Comparison of ENCODE assay signal across 20 mouse cellular contexts in the genomic region with DNA sequence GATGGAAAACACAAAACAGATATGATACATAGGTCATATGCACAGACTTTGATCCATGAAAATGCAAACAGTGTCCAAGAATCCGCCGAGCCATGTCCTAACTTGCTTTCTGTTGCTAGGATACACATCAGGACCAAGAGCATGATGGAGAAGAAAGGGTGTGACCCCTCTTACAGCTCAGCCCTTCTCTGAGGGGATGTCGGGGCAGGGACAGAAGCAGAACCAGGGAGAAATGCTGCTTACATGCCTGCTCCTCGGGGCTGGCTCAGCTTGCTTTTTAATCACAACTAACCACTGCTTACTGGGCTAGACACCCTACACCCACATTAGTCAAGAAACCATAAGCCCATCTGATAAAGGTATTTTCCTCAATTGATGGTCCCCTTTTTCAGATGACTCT. TPM values are rescaled to one million over a fixed set of nuclear protein-coding genes. Genes with fewer than 3 reads are reported as not detected.
DNase-seq lines count a peak whose midpoint lies in the region; ATAC-seq and TF ChIP-seq lines count a peak whose summit lies in the region.
"Had no signal": no experiment of that assay in that cellular context is flagged by ENCODE, and none has a peak within 500 bp of the region (broad histone marks: within the 10 kb centered on the region; RNA-seq: fewer than 3 reads in every experiment).

No protein-coding gene starts in this region.

- H3K27me3 ChIP-seq in heart, embryonic 10.5 days (ENCODE audit: insufficient read depth, poor library complexity, severe bottlenecking): no peaks in the 10 kb centered on the region
- H3K27me3 ChIP-seq: embryonic facial prominence, embryonic 12.5 days; forebrain, embryonic 12.5 days had no signal

- H3K27ac ChIP-seq in heart, embryonic 10.5 days: no peak overlapping the region
- H3K27ac ChIP-seq: embryonic facial prominence, embryonic 10.5 days; embryonic facial prominence, embryonic 12.5 days; forebrain, embryonic 10.5 days; forebrain, embryonic 12.5 days had no signal

- no peaks in the 10 kb centered on the region for H3K4me1 ChIP-seq in heart, embryonic 10.5 days
- H3K4me1 ChIP-seq: embryonic facial prominence, embryonic 10.5 days; embryonic facial prominence, embryonic 12.5 days had no signal

- no peak for TF ChIP-seq CTCF in brain, embryonic 14.5 days (IDR thresholded peaks at IDR 0.05; ENCODE audit: borderline replicate concordance, extremely low read depth, insufficient read depth, insufficient read length)

- WGBS in heart, embryonic 10.5 days: 92% methylated on average over 4 of the region's 4 CpGs

- TF ChIP-seq POLR2A in brain, embryonic 14.5 days (IDR thresholded peaks at IDR 0.05; ENCODE audit: borderline replicate concordance, extremely low read depth, insufficient read depth, insufficient read length, poor library complexity, severe bottlenecking): no peak

- H3K9me3 ChIP-seq in heart, embryonic 10.5 days: no peaks in the 10 kb centered on the region
- H3K9me3 ChIP-seq: embryonic facial prominence, embryonic 10.5 days; embryonic facial prominence, embryonic 12.5 days; forebrain, embryonic 10.5 days; forebrain, embryonic 12.5 days had no signal

- ATAC-seq in erythroblast, adult 5-6 weeks (replicated peaks; ENCODE audit: low FRiP score, poor library complexity, severe bottlenecking): 0 out of 2 replicates have a peak, but pooled peaks have one; percentile 24
- ATAC-seq: forebrain, embryonic 14.5 days; forebrain, embryonic 16.5 days had no signal

- DNase-seq in heart, embryonic 10.5 days (ENCODE audit: low spot score): peak; percentile 67
- DNase-seq in heart, adult 8-10 months (ENCODE audit: low spot score): no peak
- DNase-seq in brain, embryonic 14.5 days (ENCODE audit: low read depth): peak; percentile 30
- DNase-seq in layer of hippocampus, postnatal 14 days (ENCODE audit: low spot score in 2 of 2): no peak
- DNase-seq: adrenal gland, adult 2 months; adrenal gland, postnatal 10 days; adrenal gland, postnatal 25 days; cerebellum, adult 11-12 months; cerebellum, adult 2 months; cerebellum, adult 9-10 months; cerebellum, postnatal 10 days; cerebellum, postnatal 25 days had no signal

- H3K36me3 ChIP-seq in heart, embryonic 10.5 days: peaks cover 12% of the 10 kb centered on the region
- H3K36me3 ChIP-seq: embryonic facial prominence, embryonic 12.5 days had no signal

- H3K4me3 ChIP-seq in heart, embryonic 10.5 days: no peak overlapping the region
- H3K4me3 ChIP-seq: embryonic facial prominence, embryonic 10.5 days; embryonic facial prominence, embryonic 12.5 days; erythroblast, embryonic 14.5 days; forebrain, embryonic 10.5 days; forebrain, embryonic 12.5 days had no signal

RNA-seq across cellular contexts. Expression of gene Ide, which starts 33.6 kb away (rescaled TPM):
- 49.9 and 63.3 TPM in 2 replicates for polyA plus RNA-seq in heart, embryonic 10.5 days (2016; fragmentation: Nextera tagmentation; extraction: Ambion mirVana)
- 100 to 1,000 TPM in 1 of 4 experiments, 10 to 100 TPM in 3; 54.5 to 105 (median 65.6) TPM for total RNA-seq in heart, adult 8-10 months (2022)
- polyA plus RNA-seq in brain, embryonic 14.5 days (2012; rRNA removed): 18.9 and 24.7 TPM in 2 replicates
- total RNA-seq in erythroblast, adult 5-6 weeks (2015; ENCODE audit: low replicate concordance): 16.9 and 17.3 TPM in 2 replicates
- 12.3 and 13.5 TPM in 2 replicates for total RNA-seq in erythroblast, adult 5-6 weeks (2017; ENCODE audit: low replicate concordance)
- total RNA-seq in layer of hippocampus, postnatal 14 days (2021): 10 to 100 TPM; 46.1 to 46.4 TPM

Comparison
In these comparisons a context has a peak if more than half of its experiments do, and no peak if none do; other contexts are left out.
1. DNase-seq: peak in heart, embryonic 10.5 days (single experiment) and brain, embryonic 14.5 days (single experiment); none in heart, adult 8-10 months (single experiment) and layer of hippocampus, postnatal 14 days (0 of 2).